18 mouse cellular contexts compared by ENCODE assay signal in the genomic region with DNA sequence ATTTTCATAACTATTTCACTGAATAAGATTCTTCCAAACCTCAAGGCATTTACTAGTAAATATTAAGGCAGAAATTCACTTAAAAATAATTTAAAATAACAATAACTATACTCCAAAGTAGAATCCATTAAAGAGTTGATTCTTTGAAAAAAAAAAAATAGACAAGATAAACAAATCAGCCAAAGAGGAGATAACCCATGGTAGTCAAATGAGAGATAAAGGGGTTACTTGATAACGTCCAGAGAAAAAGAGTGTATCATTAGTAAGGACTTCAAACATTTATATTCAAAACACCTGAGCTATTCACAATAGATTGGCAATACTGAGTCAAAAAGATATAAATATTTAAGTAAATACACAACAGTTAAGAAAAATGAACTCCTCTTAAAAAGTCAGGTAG.
DNase-seq lines count a peak whose midpoint lies in the region; ATAC-seq and TF ChIP-seq lines count a peak whose summit lies in the region.
"Had no signal": no experiment of that assay in that cellular context is flagged by ENCODE, and none has a peak within 500 bp of the region (broad histone marks: within the 10 kb centered on the region; RNA-seq: fewer than 3 reads in every experiment).

No protein-coding gene starts in this region.

- no peak for ATAC-seq in erythroblast, adult 5-6 weeks (replicated peaks; ENCODE audit: low FRiP score, poor library complexity, severe bottlenecking)
- ATAC-seq: activated CD4-positive, CD25-positive, alpha-beta regulatory T cell, adult 4 months; CD4-positive, CD25-positive, alpha-beta regulatory T cell, adult 4 months; Patski had no signal

- TF ChIP-seq POLR2A in MEL (IDR thresholded peaks at IDR 0.05; ENCODE audit: control insufficient read depth in 1 of 2, insufficient read depth in 1 of 2, low read depth in 1 of 2, low read length in 2 of 2, poor library complexity in 1 of 2): no peak

- no peaks in the 10 kb centered on the region for H3K9me3 ChIP-seq in MEL (replicated peaks; ENCODE audit: insufficient read depth, low read length)

- no peaks in the 10 kb centered on the region for H3K27me3 ChIP-seq in MEL (ENCODE audit: control insufficient read depth in 1 of 2, insufficient read depth in 2 of 2, low read length in 2 of 2)
- H3K27me3 ChIP-seq: CH12.LX, Patski had no signal

- H3K4me3 ChIP-seq in MEL (ENCODE audit: control insufficient read depth in 1 of 2, insufficient read depth in 1 of 2, low read depth in 2 of 2, low read length in 2 of 2): no peak overlapping the region

- DNase-seq in MEL (ENCODE audit: low read depth, low spot score): no peak
- DNase-seq: adrenal gland, adult 2 months; adrenal gland, adult 8-10 months; adrenal gland, postnatal 10 days; adrenal gland, postnatal 14 days; adrenal gland, postnatal 25 days; adrenal gland, postnatal 36 days; B cell, adult 2 months; cerebellum, adult 11 months; cerebellum, adult 11-12 months; cerebellum, adult 18-20 months; cerebellum, adult 2 months; cerebellum, adult 8-10 months had no signal

- no peak for TF ChIP-seq RAD21 in MEL (IDR thresholded peaks at IDR 0.05; ENCODE audit: low read depth, low read length)

- H3K4me1 ChIP-seq in MEL (ENCODE audit: control insufficient read depth in 1 of 2, insufficient read depth in 2 of 2, low read length in 2 of 2): peaks cover 8 to 14% of the 10 kb centered on the region in 2 experiments

- no peak for TF ChIP-seq EP300 in MEL (IDR thresholded peaks at IDR 0.05; ENCODE audit: low read depth in 1 of 2, low read length in 2 of 2)

- no peak for TF ChIP-seq CTCF in MEL (IDR thresholded peaks at IDR 0.05 in 2 of 3, conservative IDR thresholded peaks at IDR 0.05 in 1 of 3; ENCODE audit: control insufficient read depth in 1 of 3, insufficient read depth in 1 of 3, low read depth in 2 of 3, low read length in 3 of 3, poor library complexity in 1 of 3, severe bottlenecking in 1 of 3)

- H3K36me3 ChIP-seq in MEL (ENCODE audit: control insufficient read depth in 1 of 2, insufficient read depth in 2 of 2, low read length in 2 of 2): peaks cover 0 to 20% of the 10 kb centered on the region in 2 experiments; a peak in 2 of 4 replicates

- no peaks in the 10 kb centered on the region for H3K79me2 ChIP-seq in MEL (ENCODE audit: control insufficient read depth, insufficient read depth, low read length, poor library complexity)

- H3K27ac ChIP-seq in MEL (ENCODE audit: control insufficient read depth, low read depth, low read length): peak overlapping the region; percentile 54; the same call in 1 of the 2 replicates

- no peak overlapping the region for H3K9ac ChIP-seq in MEL (ENCODE audit: control insufficient read depth, low read depth, low read length, poor library complexity, severe bottlenecking)

TF ChIP-seq in MEL, 35 proteins besides CTCF, POLR2A, EP300 and RAD21:
- TF ChIP-seq GATA1 (IDR thresholded peaks at IDR 0.05; ENCODE audit: low read depth, low read length): peak; percentile 52
- no peak for TF ChIP-seq NELFE (IDR thresholded peaks at IDR 0.05; ENCODE audit: low read depth, low read length)
- TF ChIP-seq ZNF384 (IDR thresholded peaks at IDR 0.05; ENCODE audit: low read depth, low read length): peak; percentile 58
